Mouse (Mus musculus) limb, embryonic 13.5 days (tissue): ENCODE data around the gene Ccl20. TPM values are rescaled to one million over a fixed set of nuclear protein-coding genes. Genes with fewer than 3 reads are reported as not detected.

Experiments
- ATAC-seq: fragments of 200-750 bp; cut with Nextera tagmentation; 2 replicates; pipeline ENCODE4 v1.8.0; 2017; ENCODE audit warnings: low read depth, moderate number of reproducible peaks, moderate TSS enrichment; ENCODE audit not compliant: low FRiP score
- H3K27ac ChIP-seq: fragments of 300-500 bp; sonication (generic); 2 replicates; pipeline ENCODE4 v1.5.1; 2015; ENCODE audit warnings: inconsistent platforms, mild to moderate bottlenecking, moderate library complexity
- H3K27me3 ChIP-seq: fragments of 300-500 bp; sonication (generic); 2 replicates; pipeline ENCODE4 v1.6.1; 2015; ENCODE audit warnings: mild to moderate bottlenecking, inconsistent platforms
- H3K36me3 ChIP-seq: fragments of 300-500 bp; sonication (generic); 2 replicates; pipeline ENCODE4 v1.6.1; 2015; ENCODE audit warnings: inconsistent platforms, mild to moderate bottlenecking, moderate library complexity
- H3K4me1 ChIP-seq: fragments of 300-500 bp; sonication (generic); 2 replicates; pipeline ENCODE4 v1.6.1; 2015; ENCODE audit warnings: inconsistent platforms
- H3K4me2 ChIP-seq: fragments of 300-500 bp; sonication (generic); replicated peaks from 2 replicates; pipeline ENCODE4 v1.6.1; 2015; ENCODE audit warnings: inconsistent platforms, mild to moderate bottlenecking, moderate library complexity
- H3K4me3 ChIP-seq: fragments of 300-500 bp; sonication (generic); 2 replicates; pipeline ENCODE4 v1.5.1; 2015; ENCODE audit warnings: moderate library complexity, mild to moderate bottlenecking, inconsistent platforms
- H3K9ac ChIP-seq: fragments of 300-500 bp; sonication (generic); 2 replicates; pipeline ENCODE4 v1.6.1; 2015; ENCODE audit warnings: mild to moderate bottlenecking, inconsistent platforms
- H3K9me3 ChIP-seq: fragments of 300-500 bp; sonication (generic); 2 replicates; pipeline ENCODE4 v1.6.1; 2016; ENCODE audit warnings: inconsistent platforms
- WGBS: fragments of 180-500 bp; shearing (Covaris S2); methylation state at CpG from one replicate; pipeline ENCODE4 v1.1.7; 2015; 5-methylcytosine and 5-hydroxymethylcytosine counted together
- polyA plus RNA-seq: library from polyadenylated mRNA; unstranded; fragments of >200 nt; fragmentation: Nextera tagmentation; extraction: Ambion mirVana; gene quantifications from 2 replicates; pipeline ENCODE4 v1.2.1, GENCODE M21; 2015

Gene Ccl20
- not detected in 2 replicates for polyA plus RNA-seq

- H3K27ac ChIP-seq = no peak within 1 kb of the TSS
- 30% methylated on average over 8 of the region's 8 CpGs for WGBS
- H3K36me3 ChIP-seq = no peaks in the 10 kb centered on the region
- H3K4me1 ChIP-seq = no peaks in the 10 kb centered on the region
- no peak within 1 kb of the TSS for H3K4me2 ChIP-seq
- no peak for ATAC-seq
- H3K4me3 ChIP-seq = no peak within 1 kb of the TSS
- H3K27me3 ChIP-seq = no peaks in the 10 kb centered on the region
- no peak within 1 kb of the TSS for H3K9ac ChIP-seq
- H3K9me3 ChIP-seq = no peaks in the 10 kb centered on the region
These were observed at the start of gene Ccl20 for GRCm38 (mm10) chr1:83116447-83117137. Ccl20 (plus strand) TSS chr1:83116766.

- no peaks in the 10 kb centered on the region for H3K27me3 ChIP-seq
- no peaks in the 10 kb centered on the region for H3K4me1 ChIP-seq
- no peaks in the 10 kb centered on the region for H3K36me3 ChIP-seq
- no peak for ATAC-seq
- WGBS = 86% methylated on average over 10 of the region's 10 CpGs
- no peak overlapping the region for H3K9ac ChIP-seq
- no peak overlapping the region for H3K4me2 ChIP-seq
- H3K4me3 ChIP-seq = no peak overlapping the region
- H3K9me3 ChIP-seq = no peaks in the 10 kb centered on the region
- no peak overlapping the region for H3K27ac ChIP-seq
These were observed 49.4 kb upstream of the Ccl20 start for GRCm38 (mm10) chr1:83067205-83067604.

- Histone ChIP-seq H3K27ac (no peak overlapping the region), H3K9ac (no peak overlapping the region), H3K36me3 (no peaks in the 10 kb centered on the region), H3K4me3 (peak overlapping the region; percentile 28), H3K4me1 (no peaks in the 10 kb centered on the region), H3K27me3 (no peaks in the 10 kb centered on the region), H3K9me3 (no peaks in the 10 kb centered on the region), H3K4me2 (peak overlapping the region; percentile 53)
- 43% methylated on average over 15 of the region's 15 CpGs for WGBS
- ATAC-seq = no peak
These were observed 40.9 kb upstream of the Ccl20 start for GRCm38 (mm10) chr1:83075526-83076189.

GRCm38 (mm10) chr1:83076190-83076917, 40.2 kb upstream of the Ccl20 start:
- Histone ChIP-seq H3K9me3 (no peaks in the 10 kb centered on the region), H3K27me3 (no peaks in the 10 kb centered on the region), H3K36me3 (no peaks in the 10 kb centered on the region), H3K9ac (no peak overlapping the region), H3K4me1 (no peaks in the 10 kb centered on the region), H3K4me3 (peak overlapping the region; percentile 28), H3K27ac (no peak overlapping the region), H3K4me2 (peak overlapping the region; percentile 53)
- peak; percentile 72; the same call in 1 of the 2 replicates for ATAC-seq
- 47% methylated on average over 11 of the region's 11 CpGs for WGBS

- Histone ChIP-seq H3K36me3 (no peaks in the 10 kb centered on the region), H3K27me3 (no peaks in the 10 kb centered on the region), H3K4me1 (no peaks in the 10 kb centered on the region), H3K4me2 (no peak overlapping the region), H3K9me3 (no peaks in the 10 kb centered on the region), H3K9ac (no peak overlapping the region), H3K27ac (no peak overlapping the region), H3K4me3 (no peak overlapping the region)
- no peak for ATAC-seq
- WGBS = 77% methylated on average over 6 of the region's 6 CpGs
These were observed 39.5 kb upstream of the Ccl20 start for GRCm38 (mm10) chr1:83077016-83077415.

- no peak overlapping the region for H3K4me3 ChIP-seq
- H3K4me2 ChIP-seq = no peak overlapping the region
- H3K9ac ChIP-seq = no peak overlapping the region
- H3K36me3 ChIP-seq = no peaks in the 10 kb centered on the region
- H3K27me3 ChIP-seq = no peaks in the 10 kb centered on the region
- ATAC-seq = no peak
- 90% methylated on average over 2 of the region's 2 CpGs for WGBS
- H3K27ac ChIP-seq = no peak overlapping the region
- no peaks in the 10 kb centered on the region for H3K9me3 ChIP-seq
- H3K4me1 ChIP-seq = no peaks in the 10 kb centered on the region
These were observed 31.8 kb upstream of the Ccl20 start for GRCm38 (mm10) chr1:83084790-83085189.

- Histone ChIP-seq H3K27me3 (no peaks in the 10 kb centered on the region), H3K27ac (no peak overlapping the region), H3K9me3 (no peaks in the 10 kb centered on the region), H3K4me1 (no peaks in the 10 kb centered on the region), H3K4me3 (no peak overlapping the region), H3K36me3 (no peaks in the 10 kb centered on the region), H3K4me2 (no peak overlapping the region), H3K9ac (no peak overlapping the region)
- no peak for ATAC-seq
- 74% methylated on average over 3 of the region's 3 CpGs for WGBS
These were observed 25.3 kb upstream of the Ccl20 start for GRCm38 (mm10) chr1:83091268-83091667.

GRCm38 (mm10) chr1:83096935-83097334, 19.6 kb upstream of the Ccl20 start:
- Histone ChIP-seq H3K4me2 (no peak overlapping the region), H3K4me3 (no peak overlapping the region), H3K9me3 (no peaks in the 10 kb centered on the region), H3K27me3 (no peaks in the 10 kb centered on the region), H3K36me3 (no peaks in the 10 kb centered on the region), H3K9ac (no peak overlapping the region), H3K27ac (no peak overlapping the region), H3K4me1 (peaks cover 8% of the 10 kb centered on the region; the same call in 1 of the 2 replicates)
- WGBS = 39% methylated on average over 4 of the region's 4 CpGs
- no peak for ATAC-seq

- H3K27ac ChIP-seq = no peak overlapping the region
- H3K4me2 ChIP-seq = no peak overlapping the region
- no peak overlapping the region for H3K4me3 ChIP-seq
- H3K36me3 ChIP-seq = no peaks in the 10 kb centered on the region
- no peak for ATAC-seq
- WGBS = 86% methylated on average over 2 of the region's 2 CpGs
- H3K9me3 ChIP-seq = no peaks in the 10 kb centered on the region
- H3K27me3 ChIP-seq = no peaks in the 10 kb centered on the region
- H3K4me1 ChIP-seq = peaks cover 9% of the 10 kb centered on the region; the same call in 1 of the 2 replicates
- no peak overlapping the region for H3K9ac ChIP-seq
These were observed 17.4 kb upstream of the Ccl20 start for GRCm38 (mm10) chr1:83099160-83099559.

- ATAC-seq = no peak
- H3K4me1 ChIP-seq = peaks cover 9% of the 10 kb centered on the region; the same call in 1 of the 2 replicates
- WGBS = 79% methylated on average over 7 of the region's 7 CpGs
- no peak overlapping the region for H3K27ac ChIP-seq
- H3K4me3 ChIP-seq = no peak overlapping the region
- H3K4me2 ChIP-seq = no peak overlapping the region
- H3K9me3 ChIP-seq = no peaks in the 10 kb centered on the region
- no peaks in the 10 kb centered on the region for H3K27me3 ChIP-seq
- no peaks in the 10 kb centered on the region for H3K36me3 ChIP-seq
- no peak overlapping the region for H3K9ac ChIP-seq
These were observed 16.9 kb upstream of the Ccl20 start for GRCm38 (mm10) chr1:83099580-83100137.

GRCm38 (mm10) chr1:83101891-83102290, 14.7 kb upstream of the Ccl20 start:
- Histone ChIP-seq H3K27ac (no peak overlapping the region), H3K4me2 (no peak overlapping the region)

GRCm38 (mm10) chr1:83105464-83105863, 11.1 kb upstream of the Ccl20 start:
- no peak overlapping the region for H3K9ac ChIP-seq
- 55% methylated on average over 1 of the region's 1 CpGs for WGBS
- H3K36me3 ChIP-seq = no peaks in the 10 kb centered on the region
- no peaks in the 10 kb centered on the region for H3K9me3 ChIP-seq
- no peaks in the 10 kb centered on the region for H3K27me3 ChIP-seq
- no peak overlapping the region for H3K27ac ChIP-seq
- ATAC-seq = no peak
- H3K4me3 ChIP-seq = no peak overlapping the region
- H3K4me1 ChIP-seq = 0 out of 2 replicates have a peak, but pooled peaks cover 4% of the 10 kb centered on the region
- no peak overlapping the region for H3K4me2 ChIP-seq

More at GRCm38 (mm10) chr1:83101891-83102290, 14.7 kb upstream of the Ccl20 start:
- WGBS = 34% methylated on average over 3 of the region's 3 CpGs
- no peak for ATAC-seq
- H3K9ac ChIP-seq = no peak overlapping the region
- no peaks in the 10 kb centered on the region for H3K9me3 ChIP-seq
- peaks cover 8% of the 10 kb centered on the region; the same call in 1 of the 2 replicates for H3K4me1 ChIP-seq
- no peak overlapping the region for H3K4me3 ChIP-seq
- no peaks in the 10 kb centered on the region for H3K27me3 ChIP-seq
- no peaks in the 10 kb centered on the region for H3K36me3 ChIP-seq
